Mouse (Mus musculus) lung, postnatal 0 days (tissue): ENCODE data around the gene Sumf1. TPM values are rescaled to one million over a fixed set of nuclear protein-coding genes. Genes with fewer than 3 reads are reported as not detected.

Experiments used
- ATAC-seq: fragments of 200-750 bp; cut with Nextera tagmentation; 2 replicates; pipeline ENCODE4 v1.8.0; 2017; ENCODE audit warnings: moderate library complexity
- DNase-seq: peaks from one replicate; pipeline ENCODE4 v3.0.0-alpha.2; 2016; ENCODE audit warnings: low spot score
- H3K27ac ChIP-seq: fragments of 300-500 bp; sonication (generic); 2 replicates; pipeline ENCODE4 v1.5.1; 2014; ENCODE audit warnings: antibody characterized with exemption, mild to moderate bottlenecking, low read length, mixed read lengths
- H3K27me3 ChIP-seq: fragments of 300-500 bp; sonication (generic); replicated peaks from 2 replicates; pipeline ENCODE4 v1.6.1; 2014; ENCODE audit warnings: low read length, mixed read lengths; ENCODE audit not compliant: insufficient read depth
- H3K36me3 ChIP-seq: fragments of 300-500 bp; sonication (generic); 2 replicates; pipeline ENCODE4 v1.6.1; 2014; ENCODE audit warnings: low read length, mixed read lengths; ENCODE audit not compliant: insufficient read depth
- H3K4me1 ChIP-seq: fragments of 300-500 bp; sonication (generic); 2 replicates; pipeline ENCODE4 v1.6.1; 2014; ENCODE audit warnings: antibody characterized with exemption, low read depth, low read length, mixed read lengths; ENCODE audit not compliant: insufficient read depth
- H3K4me2 ChIP-seq: fragments of 300-500 bp; sonication (generic); replicated peaks from 2 replicates; pipeline ENCODE4 v1.6.1; 2014; ENCODE audit warnings: low read depth, mild to moderate bottlenecking, low read length, moderate library complexity, mixed read lengths
- H3K4me3 ChIP-seq: fragments of 300-500 bp; sonication (generic); 2 replicates; pipeline ENCODE4 v1.5.1; 2014; ENCODE audit warnings: low read depth, low read length
- H3K9ac ChIP-seq: fragments of 300-500 bp; sonication (generic); replicated peaks from 2 replicates; pipeline ENCODE4 v1.6.1; 2014; ENCODE audit warnings: low read depth, mild to moderate bottlenecking
- H3K9me3 ChIP-seq: fragments of 300-500 bp; sonication (generic); 2 replicates; pipeline ENCODE4 v1.6.1; 2016; ENCODE audit warnings: low read length, mixed read lengths
- CTCF ChIP-seq: IDR thresholded peaks from 2 replicates; pipeline ENCODE4 v1.5.1; 2016; ENCODE audit warnings: antibody characterized with exemption, mild to moderate bottlenecking
- EP300 ChIP-seq: IDR thresholded peaks from 2 replicates; pipeline ENCODE4 v1.6.1; 2016; ENCODE audit warnings: antibody characterized with exemption, mild to moderate bottlenecking, control low read depth
- WGBS: fragments of 180-500 bp; shearing (Covaris S2); extraction: QIAGEN DNeasy Blood & Tissue Kit; methylation state at CpG from one replicate; pipeline ENCODE4 v1.1.7; 2014; 5-methylcytosine and 5-hydroxymethylcytosine counted together
- polyA plus RNA-seq: library from polyadenylated mRNA; unstranded; fragments of >200 nt; fragmentation: Nextera tagmentation; extraction: Ambion mirVana; gene quantifications from 2 replicates; pipeline ENCODE4 v1.2.1, GENCODE M21; 2015

Gene Sumf1
- 33.4 and 33.9 TPM in 2 replicates for polyA plus RNA-seq

DNA sequence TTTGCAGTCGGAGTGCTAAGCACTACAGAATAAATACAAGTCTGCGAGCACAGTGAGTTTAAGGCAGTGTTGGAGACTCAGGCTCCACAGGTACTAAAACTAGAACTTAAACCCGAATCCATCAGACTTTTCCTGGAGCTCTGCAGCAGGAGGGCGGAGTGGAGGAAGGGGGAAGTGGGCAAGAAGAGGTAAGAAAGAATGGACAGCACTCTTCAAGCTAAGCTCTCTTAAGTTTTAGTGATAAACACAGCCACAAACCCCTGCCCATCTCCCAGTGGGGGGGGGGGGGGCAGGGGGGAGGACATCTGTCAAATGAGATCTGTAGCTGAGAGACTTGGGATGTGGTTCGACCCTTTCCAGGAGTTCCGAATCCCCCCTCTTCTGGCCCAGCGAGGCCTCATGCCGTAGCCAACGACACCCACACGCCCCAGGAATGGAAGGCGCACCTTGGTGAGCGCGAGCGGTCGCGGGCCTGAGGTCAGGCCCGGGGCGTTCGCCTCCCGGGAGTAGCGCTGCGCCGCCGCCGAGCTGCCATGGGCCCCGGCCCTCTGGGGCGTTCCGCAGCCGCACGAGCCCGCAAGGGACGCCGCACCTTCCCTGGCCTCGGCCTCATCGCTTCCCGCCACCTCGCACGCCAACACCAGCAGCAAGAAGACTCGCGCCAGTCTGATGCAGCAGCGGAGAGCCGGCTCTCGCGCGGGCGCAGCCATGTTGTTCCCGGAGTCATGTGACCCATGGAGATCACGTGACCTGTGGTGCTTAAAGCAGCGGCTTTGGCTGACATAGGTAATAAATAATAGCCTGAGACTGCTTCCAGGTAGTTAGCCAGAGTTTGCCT is at the start of gene Sumf1:
TSS of gene Sumf1 (minus strand) at position 736 of the 838 bp plus-strand sequence.
- peak; percentile 95 for ATAC-seq
- H3K27ac ChIP-seq: no peak within 1 kb of the TSS
- H3K27me3 ChIP-seq: no peaks in the 10 kb centered on the region; the same call in 1 of the 2 replicates
- peak within 1 kb of the TSS; percentile 87 for H3K4me2 ChIP-seq
- WGBS: 4% methylated on average over 41 of the region's 49 CpGs
- H3K9me3 ChIP-seq: no peaks in the 10 kb centered on the region
- peak within 1 kb of the TSS; percentile 84 for H3K4me3 ChIP-seq
- TF ChIP-seq CTCF: no peak
- 0 out of 2 replicates have a peak, but pooled peaks have one; percentile 24 for TF ChIP-seq EP300
- peaks cover 8% of the 10 kb centered on the region; the same call in 1 of the 2 replicates for H3K4me1 ChIP-seq
- peak within 1 kb of the TSS; percentile 76 for H3K9ac ChIP-seq
- H3K36me3 ChIP-seq: no peaks in the 10 kb centered on the region
- peak; percentile 96 for DNase-seq

DNA sequence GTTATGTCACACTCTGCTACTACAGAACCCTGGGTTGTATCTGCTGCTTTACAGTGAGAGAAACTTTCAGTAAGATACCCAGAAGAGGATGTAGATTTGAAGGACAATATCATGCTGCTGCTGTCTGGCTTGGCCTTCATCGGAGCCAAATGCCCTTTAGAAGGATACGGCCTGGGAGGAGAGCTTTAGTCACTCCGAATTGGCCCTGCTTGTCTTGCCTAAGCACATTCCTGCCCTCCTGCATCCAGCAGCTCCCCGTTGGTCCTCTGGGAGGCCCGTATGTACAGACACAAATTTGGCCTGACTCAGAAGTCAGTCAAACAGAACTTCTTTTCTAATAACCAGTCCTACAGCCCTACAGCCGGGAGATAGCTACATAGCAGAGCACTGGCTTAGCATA is 49.2 kb upstream of the Sumf1 start:
- TF ChIP-seq EP300: no peak
- TF ChIP-seq CTCF: no peak
- H3K4me2 ChIP-seq: no peak overlapping the region
- H3K9ac ChIP-seq: no peak overlapping the region
- peaks cover 10% of the 10 kb centered on the region; the same call in 1 of the 2 replicates for H3K4me1 ChIP-seq
- DNase-seq (peak; percentile 36), ATAC-seq (no peak)
- no peak overlapping the region for H3K4me3 ChIP-seq
- 72% methylated on average over 6 of the region's 6 CpGs for WGBS
- H3K36me3 ChIP-seq: no peaks in the 10 kb centered on the region; the same call in 1 of the 2 replicates
- no peak overlapping the region for H3K27ac ChIP-seq
- H3K9me3 ChIP-seq: no peaks in the 10 kb centered on the region
- H3K27me3 ChIP-seq: no peaks in the 10 kb centered on the region

DNA sequence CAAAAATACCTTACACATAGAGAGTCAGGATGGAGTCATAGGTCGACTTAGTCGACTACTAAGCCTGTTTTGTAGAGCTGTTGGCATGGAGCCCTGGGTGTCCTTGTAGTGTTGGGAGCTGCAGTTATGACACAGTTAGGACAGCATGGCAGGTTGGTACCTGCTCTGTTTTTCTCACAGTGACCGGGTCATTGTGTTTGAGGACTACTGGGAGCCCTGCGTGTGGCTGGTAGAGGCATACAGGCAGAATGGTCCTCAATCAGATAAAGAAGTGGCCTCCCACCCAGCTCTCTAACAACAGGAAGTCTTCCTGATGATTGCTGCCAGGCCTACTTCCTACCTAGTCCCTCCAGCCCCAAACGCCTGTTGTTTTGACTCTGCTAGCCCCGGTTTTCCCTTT is 47.7 kb upstream of the Sumf1 start:
- Histone ChIP-seq H3K27me3 (no peaks in the 10 kb centered on the region), H3K9ac (no peak overlapping the region), H3K27ac (no peak overlapping the region), H3K4me1 (peaks cover 10% of the 10 kb centered on the region; the same call in 1 of the 2 replicates), H3K4me3 (no peak overlapping the region), H3K9me3 (no peaks in the 10 kb centered on the region), H3K36me3 (no peaks in the 10 kb centered on the region; the same call in 1 of the 2 replicates), H3K4me2 (no peak overlapping the region)
- WGBS: 27% methylated on average over 6 of the region's 6 CpGs
- ATAC-seq: no peak
- no peak for TF ChIP-seq EP300
- TF ChIP-seq CTCF: no peak
- DNase-seq: no peak

DNA sequence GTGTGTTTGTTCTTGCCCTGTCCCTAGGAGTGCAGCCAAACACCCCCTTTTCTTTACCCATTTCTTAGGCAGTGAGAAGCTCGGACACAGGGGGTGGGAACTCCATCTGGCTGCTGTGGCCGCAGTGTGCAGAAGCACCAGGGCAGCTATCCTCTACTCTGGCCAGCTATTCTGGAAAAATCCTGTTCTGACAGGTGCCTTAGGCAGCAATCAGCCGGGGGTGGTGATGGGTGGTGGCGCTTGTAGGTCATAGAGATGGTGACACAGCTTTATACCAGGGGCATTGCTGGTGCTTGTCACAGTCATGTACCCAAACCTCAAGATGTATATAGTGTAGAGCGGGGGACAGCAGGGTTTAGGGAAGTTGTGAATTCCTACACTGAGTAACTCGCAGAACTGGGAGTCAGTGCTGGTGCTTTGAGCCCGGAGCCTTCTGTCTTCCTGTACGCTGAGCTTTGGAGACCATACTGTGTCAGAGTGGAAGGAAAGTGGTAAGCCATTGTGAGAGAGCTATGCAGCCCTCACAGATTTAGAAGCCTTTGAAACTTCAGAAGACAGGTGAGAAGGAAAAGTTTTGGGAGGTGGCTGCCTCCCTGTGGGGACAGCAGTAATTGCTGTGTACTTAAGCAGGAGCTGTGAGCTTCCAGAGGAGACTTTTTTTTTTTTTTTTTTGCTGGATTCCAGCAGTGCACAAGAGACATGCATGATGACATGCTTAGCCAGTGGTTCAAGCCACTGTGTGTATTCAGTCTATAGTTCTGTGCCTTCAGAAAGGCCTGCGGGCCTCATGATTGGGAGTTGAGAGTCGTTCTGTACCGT is 46.7 kb upstream of the Sumf1 start:
- no peak overlapping the region for H3K27ac ChIP-seq
- H3K9ac ChIP-seq: no peak overlapping the region
- DNase-seq (peak; percentile 42), ATAC-seq (peak; percentile 29; the same call in 1 of the 2 replicates)
- no peak overlapping the region for H3K4me2 ChIP-seq
- TF ChIP-seq EP300 (no peak), CTCF (peak; percentile 51)
- WGBS: 72% methylated on average over 11 of the region's 11 CpGs
- H3K9me3 ChIP-seq: no peaks in the 10 kb centered on the region
- H3K27me3 ChIP-seq: no peaks in the 10 kb centered on the region
- no peaks in the 10 kb centered on the region; the same call in 1 of the 2 replicates for H3K36me3 ChIP-seq
- H3K4me3 ChIP-seq: no peak overlapping the region
- peaks cover 10% of the 10 kb centered on the region; the same call in 1 of the 2 replicates for H3K4me1 ChIP-seq

- peaks cover 3% of the 10 kb centered on the region; the same call in 1 of the 2 replicates for H3K4me1 ChIP-seq
- H3K27ac ChIP-seq: no peak overlapping the region
- DNase-seq: no peak
- no peaks in the 10 kb centered on the region; the same call in 1 of the 2 replicates for H3K36me3 ChIP-seq
- no peak for ATAC-seq
- no peaks in the 10 kb centered on the region for H3K9me3 ChIP-seq
- H3K4me2 ChIP-seq: no peak overlapping the region
- no peaks in the 10 kb centered on the region for H3K27me3 ChIP-seq
- no peak overlapping the region for H3K4me3 ChIP-seq
- 85% methylated on average over 3 of the region's 3 CpGs for WGBS
- TF ChIP-seq CTCF (no peak), EP300 (no peak)
- no peak overlapping the region for H3K9ac ChIP-seq
These were observed 45.2 kb upstream of the Sumf1 start for GRCm38 (mm10) chr6:108230608-108231007.

GRCm38 (mm10) chr6:108228601-108229000 is 43.2 kb upstream of the Sumf1 start:
- Histone ChIP-seq H3K9ac (no peak overlapping the region), H3K4me2 (no peak overlapping the region), H3K27me3 (no peaks in the 10 kb centered on the region), H3K9me3 (no peaks in the 10 kb centered on the region), H3K4me1 (peaks cover 3% of the 10 kb centered on the region; the same call in 1 of the 2 replicates), H3K4me3 (no peak overlapping the region), H3K36me3 (no peaks in the 10 kb centered on the region), H3K27ac (no peak overlapping the region)
- ATAC-seq: no peak
- WGBS: 27% methylated on average over 2 of the region's 2 CpGs
- no peak for DNase-seq
- no peak for TF ChIP-seq EP300
- no peak for TF ChIP-seq CTCF
